Mouse (Mus musculus) neutrophil, adult 5-6 weeks (primary cell): ENCODE results near the gene Frs3. TPM values are rescaled to one million over a fixed set of nuclear protein-coding genes. Genes with fewer than 3 reads are reported as not detected.

Experiments
- ATAC-seq: fragments of 151-379, 151-347 bp; 2 replicates; pipeline ENCODE4 v1.8.0; 2017; ENCODE audit warnings: mild to moderate bottlenecking, moderate TSS enrichment; ENCODE audit not compliant: insufficient number of reproducible peaks, poor library complexity, low FRiP score, severe bottlenecking; ENCODE audit errors: extremely low read depth
- total RNA-seq: library from RNA; stranded (forward); fragments of 200-1000 nt; gene quantifications from 2 replicates; pipeline ENCODE4 v1.2.3, GENCODE M21; 2017

The Frs3 gene
- total RNA-seq, 1 experiment from 2014 or later: 1.2 TPM

DNA sequence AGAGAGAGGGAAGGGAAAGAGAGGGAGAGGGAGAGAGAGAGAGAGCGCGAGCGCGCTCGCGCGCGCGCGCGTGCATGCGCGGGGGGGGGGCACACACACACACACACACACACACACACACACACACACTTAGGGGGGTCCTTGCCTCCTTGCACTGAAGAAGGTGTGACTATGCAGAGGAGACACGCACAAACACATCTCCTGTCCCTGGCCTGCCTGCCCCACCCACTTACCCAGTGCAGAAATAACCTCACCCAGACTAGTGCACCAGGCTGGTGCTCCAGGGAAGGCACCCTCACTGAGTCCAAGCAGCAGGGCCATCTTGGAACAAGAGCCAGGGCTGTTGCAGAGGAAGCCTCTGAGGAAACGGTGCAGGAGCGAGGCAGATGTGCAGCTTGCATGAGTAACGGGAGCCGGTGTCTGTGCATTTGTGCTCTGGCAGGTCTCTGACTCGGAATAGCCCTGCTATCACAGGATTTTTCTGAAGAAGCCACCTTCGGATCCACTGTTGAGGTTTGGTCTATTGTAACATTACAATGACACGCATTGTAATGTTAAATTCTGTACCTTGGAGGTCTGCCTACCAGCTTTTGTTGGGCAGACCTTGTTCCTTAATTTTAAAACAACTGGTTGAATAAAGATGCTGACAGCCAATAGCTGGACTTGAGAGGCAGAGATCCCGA lies 24.2 kb downstream of the Frs3 start:
- ATAC-seq: no peak

- no peak for ATAC-seq
These were observed 26.2 kb downstream of the Frs3 start for GRCm38 (mm10) chr17:47715037-47715436.

DNA sequence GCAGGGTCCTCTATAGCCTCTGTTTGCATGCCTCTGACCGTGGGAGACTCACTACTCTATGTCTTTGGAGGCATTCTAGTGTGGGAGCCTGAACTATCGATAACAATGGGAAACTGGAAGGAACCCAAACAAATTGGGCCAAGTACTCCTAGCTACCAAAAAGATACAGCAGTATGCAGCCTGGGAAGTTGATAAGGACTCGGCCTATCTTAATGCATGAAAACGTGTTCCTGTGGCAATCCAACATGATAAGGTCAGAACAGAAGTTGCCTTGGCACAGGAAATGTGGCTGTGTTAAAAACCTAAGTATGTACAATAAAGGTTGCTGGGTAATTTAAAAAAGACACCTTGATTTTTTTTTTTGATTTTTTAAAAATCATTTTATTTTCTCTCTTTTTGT lies 32.4 kb downstream of the Frs3 start:
- no peak for ATAC-seq

GRCm38 (mm10) chr17:47726566-47726965 lies 37.7 kb downstream of the Frs3 start, which contains the start of gene Pgc:
Pgc (plus strand) TSS chr17:47726842.
- ATAC-seq: no peak

DNA sequence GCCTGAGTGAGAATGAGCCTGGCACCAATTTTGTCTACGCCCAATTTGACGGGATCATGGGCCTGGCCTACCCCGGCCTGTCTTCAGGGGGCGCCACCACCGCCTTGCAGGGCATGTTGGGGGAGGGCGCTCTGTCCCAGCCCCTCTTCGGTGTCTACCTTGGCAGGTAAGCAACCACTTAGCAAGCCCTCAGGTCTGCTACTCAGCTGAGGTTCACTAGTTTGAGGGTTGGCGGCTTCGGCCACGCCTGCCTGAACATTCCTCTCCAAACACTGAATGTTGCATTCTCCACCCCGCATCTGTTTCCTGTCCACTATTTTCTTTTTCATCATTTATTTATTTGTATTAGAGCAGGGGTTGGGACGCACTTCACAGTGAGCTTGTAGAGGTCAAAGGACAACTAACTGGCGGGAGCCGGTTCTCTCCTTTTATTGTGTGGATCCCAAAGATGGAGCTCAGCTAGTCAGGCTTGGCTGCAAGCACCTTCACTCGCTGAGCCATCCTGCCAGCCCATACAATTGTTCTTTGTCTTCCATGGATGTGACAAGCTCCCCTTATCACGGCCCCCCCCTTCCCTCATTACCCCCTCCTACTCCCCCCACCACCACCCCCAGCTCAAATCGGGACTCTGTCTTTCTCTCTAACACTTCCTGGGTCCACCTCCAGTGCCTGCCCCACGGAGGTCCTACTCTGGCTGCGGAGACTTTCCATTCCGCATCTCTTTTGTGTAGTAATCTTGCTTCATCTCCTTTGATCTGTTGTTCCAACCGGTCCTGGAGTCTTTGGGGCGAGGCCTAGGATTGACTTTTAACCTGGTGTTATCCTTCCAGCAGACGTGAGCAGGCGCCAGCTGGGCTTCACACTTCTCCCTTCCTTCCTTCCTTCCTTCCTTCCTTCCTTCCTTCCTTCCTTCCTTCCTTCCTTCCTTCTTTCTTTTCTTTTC lies 42.1 kb downstream of the Frs3 start:
- ATAC-seq: no peak

DNA sequence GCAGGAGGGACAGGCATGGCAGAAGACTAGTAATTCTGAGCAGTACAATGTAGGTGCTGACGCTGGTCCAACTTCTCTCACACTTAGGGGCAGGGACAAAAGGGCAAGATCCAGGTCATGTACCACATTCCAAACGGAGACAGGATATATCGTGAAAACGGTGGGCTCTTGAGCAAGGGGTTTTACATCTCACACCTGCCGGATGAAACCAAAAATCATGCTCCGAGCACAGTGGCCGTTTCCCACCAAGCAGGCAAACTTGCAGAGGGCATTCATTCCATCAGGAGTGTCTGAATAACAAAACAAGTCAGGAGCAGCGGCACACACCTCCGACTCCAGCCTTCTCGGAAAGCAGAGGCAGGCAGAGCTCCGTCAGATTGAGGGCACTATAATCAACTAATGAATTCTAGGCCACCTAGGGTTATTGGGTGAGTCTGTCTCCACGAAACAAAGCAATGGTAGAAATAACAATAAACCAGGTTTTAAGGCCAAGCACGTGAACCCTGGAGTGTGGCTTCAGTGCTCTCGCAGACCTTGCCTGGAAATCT lies 46.8 kb downstream of the Frs3 start:
- ATAC-seq: no peak

DNA sequence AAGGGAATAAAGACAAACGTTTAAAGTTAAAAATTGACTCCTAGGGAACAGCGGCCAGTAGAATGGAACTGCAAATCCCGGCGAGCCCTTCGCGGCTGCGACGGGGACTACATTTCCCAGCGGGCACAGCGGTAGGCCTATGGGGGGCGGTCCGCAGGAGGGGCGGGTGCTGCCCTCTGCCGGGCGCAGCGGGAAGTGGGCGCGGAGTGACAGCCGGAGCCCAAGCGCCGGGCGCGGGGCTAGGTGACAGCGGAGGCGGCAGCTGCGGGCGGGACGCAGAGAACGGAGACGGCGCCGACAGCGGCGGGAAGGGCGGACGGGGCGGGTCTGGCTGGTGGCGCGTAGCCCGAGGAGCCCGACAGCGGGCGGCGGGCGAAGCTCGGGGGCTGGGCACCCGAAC lies 48.0 kb downstream of the Frs3 start, which contains the start of gene Tfeb:
TSS of gene Tfeb (plus strand) at position 175 of the 400 bp plus-strand sequence.
- peak; percentile 69 for ATAC-seq

GRCm38 (mm10) chr17:47737271-47738065 lies 48.6 kb downstream of the Frs3 start:
- ATAC-seq: peak; percentile 53

DNA sequence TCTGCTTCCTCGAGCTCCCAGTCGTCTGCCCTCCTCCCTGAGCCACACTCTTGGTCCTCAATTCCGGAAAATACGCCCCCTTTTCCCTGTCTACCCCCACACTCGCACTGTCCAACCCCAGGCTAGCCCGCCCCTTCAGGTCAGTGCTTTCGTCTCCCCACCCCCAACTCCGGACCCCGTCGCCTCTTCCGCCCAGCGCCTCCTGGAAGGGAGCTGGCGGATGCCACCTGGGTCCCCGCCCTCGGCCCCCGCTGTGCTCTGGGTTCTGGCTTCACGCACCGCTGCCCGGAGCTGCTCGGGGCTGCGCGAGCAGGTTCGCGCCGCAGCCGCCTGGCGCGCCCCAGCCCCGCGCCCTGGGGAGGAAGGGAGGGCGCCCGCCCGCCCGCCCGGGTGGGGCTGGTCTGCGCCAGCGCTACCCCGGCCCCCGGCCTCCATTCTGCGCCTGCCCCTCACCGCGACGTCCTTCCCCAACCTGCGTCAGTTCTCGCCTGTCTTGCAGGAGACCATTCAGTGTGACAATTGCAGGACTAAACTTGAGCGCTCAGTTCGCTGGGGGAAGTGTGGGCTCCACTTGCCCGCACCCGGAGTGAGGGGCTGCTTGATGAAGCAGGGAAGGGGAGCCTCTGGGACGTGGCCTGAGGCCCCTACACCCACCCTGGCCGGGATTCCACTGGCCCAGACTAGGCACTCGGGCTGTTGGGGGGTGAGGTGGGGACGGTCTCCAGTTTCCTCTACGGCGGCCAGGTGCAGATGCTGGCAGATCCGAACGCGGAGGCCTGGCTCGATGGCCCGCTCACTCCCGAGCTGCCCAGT lies 49.4 kb downstream of the Frs3 start:
- peak; percentile 34 for ATAC-seq

GRCm38 (mm10) chr17:47738879-47739798 lies 50.3 kb downstream of the Frs3 start:
- peak; percentile 27; the same call in 1 of the 2 replicates for ATAC-seq

DNA sequence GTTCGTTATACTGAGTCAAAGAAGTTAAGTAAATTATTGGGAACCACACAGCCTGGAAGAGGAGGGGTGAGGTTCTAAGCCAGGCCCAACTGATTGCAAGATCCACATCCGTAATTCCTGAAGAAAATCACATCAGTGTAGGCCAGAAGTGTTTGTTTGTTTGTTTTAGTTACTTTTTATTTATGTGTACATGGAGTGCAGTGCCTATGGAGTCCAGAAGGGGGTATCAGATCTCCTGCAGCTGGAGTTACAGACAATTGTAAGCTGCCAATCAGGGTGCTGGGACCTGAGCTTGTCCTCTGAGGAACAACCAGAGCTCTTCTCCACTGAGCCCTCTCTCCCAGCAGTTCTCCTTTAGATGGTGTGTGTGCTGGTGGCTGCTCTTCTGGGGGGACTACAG lies 51.4 kb downstream of the Frs3 start:
- ATAC-seq: no peak

GRCm38 (mm10) chr17:47742991-47743734 lies 54.3 kb downstream of the Frs3 start:
- no peak for ATAC-seq

DNA sequence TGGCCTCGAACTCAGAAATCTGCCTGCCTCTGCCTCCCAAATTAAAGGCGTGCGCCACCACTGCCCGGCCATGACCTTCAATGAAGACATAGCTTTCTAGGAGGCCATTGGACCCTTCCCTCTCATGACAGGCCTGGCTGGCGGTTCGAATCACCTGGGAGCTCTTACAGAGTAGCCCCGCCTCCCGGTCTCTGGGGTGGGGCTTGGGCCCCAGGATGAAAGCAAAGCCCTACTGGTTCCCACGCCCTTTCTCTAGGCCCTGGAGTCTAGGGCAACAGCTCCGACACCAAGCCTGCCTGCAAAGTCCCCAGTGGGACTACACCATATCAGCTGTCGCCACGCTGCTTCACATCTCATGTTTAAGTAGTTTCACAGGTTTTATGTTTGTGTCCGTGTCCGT lies 55.3 kb downstream of the Frs3 start:
- ATAC-seq: no peak

- no peak for ATAC-seq
These were observed 56.0 kb downstream of the Frs3 start for GRCm38 (mm10) chr17:47744746-47745368.

DNA sequence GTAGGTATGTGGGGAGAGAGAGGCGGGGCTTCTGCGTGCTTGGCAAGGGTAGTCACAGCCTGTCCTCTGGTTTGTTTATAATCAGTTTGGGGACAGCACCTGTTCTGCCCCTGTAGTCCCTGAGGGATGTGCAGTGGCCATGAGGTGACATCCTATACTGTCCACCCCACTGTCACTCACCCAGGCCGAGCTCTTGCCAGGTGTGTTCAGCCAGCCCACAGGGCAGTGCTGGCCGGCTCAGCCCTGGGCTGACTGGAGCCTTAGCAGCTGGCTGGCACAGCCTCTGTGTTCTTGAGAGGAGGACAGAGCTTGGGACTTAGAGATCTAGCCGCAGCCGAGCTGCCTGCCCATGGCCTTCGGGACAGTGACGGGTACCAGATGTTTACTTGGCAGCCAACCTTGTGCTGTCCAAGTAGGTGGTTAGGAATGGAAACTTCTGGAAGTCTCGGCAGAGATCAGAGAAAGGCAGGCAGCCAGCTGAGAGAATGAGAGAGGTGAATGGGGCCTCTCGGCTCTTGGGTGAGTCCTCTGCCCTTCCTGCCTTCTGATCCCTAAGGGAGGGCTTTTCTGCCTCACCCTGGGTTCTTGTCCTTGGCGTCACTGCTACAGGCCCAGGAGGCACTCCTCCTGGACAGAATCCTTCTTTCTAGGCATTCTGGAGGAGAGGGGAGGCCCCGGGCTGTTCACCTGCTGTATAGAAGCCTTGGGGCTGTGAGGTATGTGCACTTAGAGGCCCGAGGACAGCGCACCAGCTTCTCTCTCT lies 60.1 kb downstream of the Frs3 start:
- no peak for ATAC-seq
